Comparison of ENCODE assay signal across 15 mouse cellular contexts in the genomic region with DNA sequence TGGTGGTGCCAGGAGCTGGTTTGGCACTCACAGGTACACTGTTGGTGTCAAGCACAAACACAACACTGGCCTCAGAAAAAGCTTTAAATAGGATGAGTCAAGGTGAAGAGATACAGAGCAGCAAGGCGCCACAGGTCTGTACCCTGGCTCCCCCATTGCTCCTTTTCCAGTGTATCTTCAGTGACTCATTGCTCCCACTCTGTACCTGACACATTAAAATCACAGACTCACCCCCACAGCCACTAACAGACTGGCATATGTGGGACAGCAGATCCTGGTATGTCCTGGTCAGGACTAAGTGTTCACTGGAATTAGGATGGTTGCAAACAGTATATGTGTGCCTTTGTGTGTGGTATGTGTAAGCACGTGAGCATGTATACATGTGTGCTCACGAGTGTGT.
"Had no signal": no experiment of that assay in that cellular context is flagged by ENCODE, and none has a peak within 500 bp of the region (broad histone marks: within the 10 kb centered on the region; RNA-seq: fewer than 3 reads in every experiment).

No protein-coding gene starts in this region.

- H3K9me3 ChIP-seq: limb, embryonic 10.5 days; liver, embryonic 15.5 days; midbrain, embryonic 13.5 days had no signal

- H3K4me1 ChIP-seq: limb, embryonic 10.5 days; liver, embryonic 15.5 days; midbrain, embryonic 13.5 days had no signal

- H3K27me3 ChIP-seq: liver, embryonic 15.5 days; midbrain, embryonic 13.5 days had no signal

- ATAC-seq: lung, postnatal 0 days; midbrain, embryonic 13.5 days had no signal

- H3K4me2 ChIP-seq: liver, embryonic 11.5 days; liver, embryonic 15.5 days; midbrain, embryonic 13.5 days had no signal

- H3K27ac ChIP-seq: layer of hippocampus, adult 2 months; left cerebral cortex, adult 2 months; limb, embryonic 10.5 days; liver, embryonic 15.5 days; midbrain, embryonic 13.5 days had no signal

- DNase-seq: kidney, postnatal 10 days; kidney, postnatal 4 days; lung, adult 2 months; lung, postnatal 36 days; right cerebral cortex, postnatal 4 days; spleen, adult 18-20 months; thymus, adult 18-20 months; thymus, postnatal 14 days had no signal

- H3K36me3 ChIP-seq: limb, embryonic 10.5 days; liver, embryonic 15.5 days; midbrain, embryonic 13.5 days had no signal

- H3K9ac ChIP-seq: liver, embryonic 15.5 days; midbrain, embryonic 13.5 days had no signal

- H3K4me3 ChIP-seq: layer of hippocampus, adult 2 months; left cerebral cortex, adult 2 months; limb, embryonic 10.5 days; liver, embryonic 15.5 days; midbrain, embryonic 13.5 days had no signal
